Mouse (Mus musculus): ENCODE measurements around the gene Krtap4-7. TPM values are rescaled to one million over a fixed set of nuclear protein-coding genes. Genes with fewer than 3 reads are reported as not detected.
"Not testable (repeated sequence)": the region's sequence is repeated elsewhere in the genome, so short reads cannot be mapped to it uniquely, and the experiment has no call there.

Krtap4-7 gene
- polyA plus RNA-seq, 1 experiment: not detected

DNA sequence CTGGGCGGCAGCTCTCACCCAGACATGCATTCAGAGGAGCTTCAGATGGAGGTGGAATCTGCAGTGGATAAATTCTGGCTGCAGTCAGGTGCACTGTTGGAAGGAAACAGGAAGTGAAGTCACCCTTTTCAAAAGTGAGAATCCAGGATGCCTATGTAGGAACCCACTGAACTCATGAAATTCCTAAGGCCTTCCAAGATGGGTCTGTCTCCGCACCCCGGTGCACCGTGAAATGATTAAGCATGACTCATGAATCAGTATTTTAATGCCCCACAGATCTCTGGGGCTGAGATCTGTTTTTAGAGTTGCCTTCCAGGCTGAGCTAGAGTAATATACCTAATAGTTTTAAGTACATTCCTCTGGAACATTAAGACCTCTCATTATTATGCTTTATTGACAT, 15.4 kb upstream of the Krtap4-7 start:
- no peaks in the 10 kb centered on the region for H3K79me2 ChIP-seq (ENCODE audit: control insufficient read depth, insufficient read depth)
- H3K36me3 ChIP-seq (ENCODE audit: control insufficient read depth, insufficient read depth): no peaks in the 10 kb centered on the region
- H3ac ChIP-seq (ENCODE audit: control insufficient read depth, insufficient read length): no peak overlapping the region
- no peak overlapping the region for H3K4me2 ChIP-seq (ENCODE audit: low read depth)
- no peak for TF ChIP-seq POLR2AphosphoS2 (IDR thresholded peaks at IDR 0.05; ENCODE audit: insufficient read length, low read depth)
- TF ChIP-seq TCF12 (IDR thresholded peaks at IDR 0.05; ENCODE audit: insufficient read depth, poor library complexity, severe bottlenecking): no peak
- TF ChIP-seq MAX (IDR thresholded peaks at IDR 0.05; ENCODE audit: low read depth): no peak
- TF ChIP-seq REST (IDR thresholded peaks at IDR 0.05; ENCODE audit: insufficient read depth, insufficient read length): no peak
- no peak for TF ChIP-seq MYOG (IDR thresholded peaks at IDR 0.05; ENCODE audit: control insufficient read depth in 1 of 3, insufficient read depth in 1 of 3, insufficient read length in 2 of 3, low read depth in 2 of 3)
- no peak for TF ChIP-seq TCF3 (IDR thresholded peaks at IDR 0.05; ENCODE audit: insufficient read length, low read depth)
- TF ChIP-seq CEBPB (IDR thresholded peaks at IDR 0.05; ENCODE audit: insufficient read depth, poor library complexity, severe bottlenecking): no peak
- no peak for TF ChIP-seq USF1 (IDR thresholded peaks at IDR 0.05; ENCODE audit: low read depth)
- TF ChIP-seq E2F4 (IDR thresholded peaks at IDR 0.05; ENCODE audit: insufficient read depth): no peak
- TF ChIP-seq MYOD1 (IDR thresholded peaks at IDR 0.05; ENCODE audit: control insufficient read depth in 1 of 3, insufficient read length in 2 of 3, low read depth in 2 of 3): no peak
- H3K27me3 ChIP-seq (ENCODE audit: control insufficient read depth, insufficient read depth, insufficient read length): no peaks in the 10 kb centered on the region
- no peak overlapping the region for H3K4me3 ChIP-seq

DNA sequence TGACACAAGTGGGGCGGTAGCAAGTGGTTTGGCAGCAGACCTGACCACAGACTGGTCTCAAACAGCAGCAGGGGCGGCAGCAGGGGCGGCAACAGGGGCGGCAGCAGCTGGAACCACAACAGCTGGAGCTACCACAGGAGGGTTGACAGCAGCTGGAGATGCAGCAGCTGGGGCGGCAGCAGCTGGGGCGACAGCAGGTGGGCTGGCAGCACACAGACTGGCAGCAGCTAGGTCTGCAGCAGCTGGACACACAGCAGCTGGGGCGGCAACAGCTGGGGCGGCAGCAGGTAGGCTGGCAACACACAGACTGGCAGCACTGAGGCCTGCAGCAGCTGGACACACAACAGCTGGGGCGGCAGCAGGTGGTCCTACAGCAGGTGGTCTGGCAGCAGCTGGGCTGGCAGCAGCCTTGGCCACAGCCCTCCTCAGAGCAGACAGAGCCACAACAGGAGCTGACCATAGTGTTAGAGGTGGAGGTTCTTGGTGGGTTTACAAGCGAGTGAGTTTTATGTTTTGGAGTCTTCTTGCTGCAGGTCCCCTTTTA, 14.7 kb upstream of the Krtap4-7 start, which contains the start of gene Gm11563:
Gene Gm11563, minus strand, starts transcription at position 494 of the 544 bp plus-strand sequence.
- H3K27me3 ChIP-seq (ENCODE audit: control insufficient read depth, insufficient read depth, insufficient read length); H3K4me3 ChIP-seq; H3K79me2 ChIP-seq (ENCODE audit: control insufficient read depth, insufficient read depth); H3ac ChIP-seq (ENCODE audit: control insufficient read depth, insufficient read length); H3K4me2 ChIP-seq (ENCODE audit: low read depth); H3K36me3 ChIP-seq (ENCODE audit: control insufficient read depth, insufficient read depth): not testable (repeated sequence)
- TF ChIP-seq MYOD1 (IDR thresholded peaks at IDR 0.05; ENCODE audit: control insufficient read depth in 1 of 3, insufficient read length in 2 of 3, low read depth in 2 of 3): peak in 2 of 3 experiments; percentile 63 to 75
- TF ChIP-seq TCF12 (IDR thresholded peaks at IDR 0.05; ENCODE audit: insufficient read depth, poor library complexity, severe bottlenecking): peak; percentile 40
- TF ChIP-seq TCF3 (IDR thresholded peaks at IDR 0.05; ENCODE audit: insufficient read length, low read depth): peak; percentile 21
- TF ChIP-seq MYOG (IDR thresholded peaks at IDR 0.05; ENCODE audit: control insufficient read depth in 1 of 3, insufficient read depth in 1 of 3, insufficient read length in 2 of 3, low read depth in 2 of 3): peak in 1 of 3 experiments; percentile 67

DNA sequence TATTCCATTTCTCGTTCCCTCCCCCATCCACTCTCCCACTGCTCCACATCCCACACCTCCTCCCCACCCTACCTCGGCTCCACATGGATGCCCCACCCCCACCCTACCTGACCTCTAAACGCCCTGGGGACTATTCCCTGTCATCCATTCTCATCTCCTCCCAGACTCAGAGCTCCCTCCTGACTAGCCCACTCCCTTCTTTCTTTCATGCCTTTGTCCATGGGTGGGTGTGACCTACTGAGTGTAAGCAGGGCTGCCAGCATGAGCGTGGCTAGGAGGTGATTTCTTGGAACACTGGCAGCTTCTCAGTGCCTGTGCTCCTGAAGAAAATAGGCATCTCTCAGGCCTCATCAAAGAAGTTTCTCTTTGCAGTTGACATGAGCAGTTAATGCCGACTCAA, 13.2 kb upstream of the Krtap4-7 start:
- Histone ChIP-seq H3K36me3 (ENCODE audit: control insufficient read depth, insufficient read depth) (no peaks in the 10 kb centered on the region), H3ac (ENCODE audit: control insufficient read depth, insufficient read length) (no peak overlapping the region), H3K27me3 (ENCODE audit: control insufficient read depth, insufficient read depth, insufficient read length) (no peaks in the 10 kb centered on the region), H3K4me3 (no peak overlapping the region), H3K4me2 (ENCODE audit: low read depth) (no peak overlapping the region), H3K79me2 (ENCODE audit: control insufficient read depth, insufficient read depth) (no peaks in the 10 kb centered on the region)
- TF ChIP-seq TCF3 (IDR thresholded peaks at IDR 0.05; ENCODE audit: insufficient read length, low read depth): no peak
- TF ChIP-seq MAX (IDR thresholded peaks at IDR 0.05; ENCODE audit: low read depth): no peak
- no peak for TF ChIP-seq TCF12 (IDR thresholded peaks at IDR 0.05; ENCODE audit: insufficient read depth, poor library complexity, severe bottlenecking)
- no peak for TF ChIP-seq MYOD1 (IDR thresholded peaks at IDR 0.05; ENCODE audit: control insufficient read depth in 1 of 3, insufficient read length in 2 of 3, low read depth in 2 of 3)
- no peak for TF ChIP-seq MYOG (IDR thresholded peaks at IDR 0.05; ENCODE audit: control insufficient read depth in 1 of 3, insufficient read depth in 1 of 3, insufficient read length in 2 of 3, low read depth in 2 of 3)
- TF ChIP-seq REST (IDR thresholded peaks at IDR 0.05; ENCODE audit: insufficient read depth, insufficient read length): no peak
- no peak for TF ChIP-seq POLR2AphosphoS2 (IDR thresholded peaks at IDR 0.05; ENCODE audit: insufficient read length, low read depth)
- TF ChIP-seq SRF (IDR thresholded peaks at IDR 0.05; ENCODE audit: control insufficient read depth, insufficient read length, low read depth): no peak
- TF ChIP-seq POLR2A (IDR thresholded peaks at IDR 0.05; ENCODE audit: insufficient read length, low read depth): no peak
- TF ChIP-seq USF1 (IDR thresholded peaks at IDR 0.05; ENCODE audit: low read depth): no peak
- no peak for TF ChIP-seq E2F4 (IDR thresholded peaks at IDR 0.05; ENCODE audit: insufficient read depth)
- no peak for TF ChIP-seq CEBPB (IDR thresholded peaks at IDR 0.05; ENCODE audit: insufficient read depth, poor library complexity, severe bottlenecking)

GRCm38 (mm10) chr11:99650136-99650535, 6.2 kb upstream of the Krtap4-7 start, which contains the start of gene Gm11555:
Gene Gm11555, minus strand, starts transcription at chr11:99650236.
- no peaks in the 10 kb centered on the region for H3K27me3 ChIP-seq (ENCODE audit: control insufficient read depth, insufficient read depth, insufficient read length)
- no peak within 1 kb of the TSS for H3K4me3 ChIP-seq
- no peak within 1 kb of the TSS for H3ac ChIP-seq (ENCODE audit: control insufficient read depth, insufficient read length)
- H3K36me3 ChIP-seq (ENCODE audit: control insufficient read depth, insufficient read depth): no peaks in the 10 kb centered on the region
- TF ChIP-seq CEBPB (IDR thresholded peaks at IDR 0.05; ENCODE audit: insufficient read depth, poor library complexity, severe bottlenecking) (no peak), POLR2A (IDR thresholded peaks at IDR 0.05; ENCODE audit: insufficient read length, low read depth) (no peak), POLR2AphosphoS2 (IDR thresholded peaks at IDR 0.05; ENCODE audit: insufficient read length, low read depth) (no peak), REST (IDR thresholded peaks at IDR 0.05; ENCODE audit: insufficient read depth, insufficient read length) (no peak), TCF3 (IDR thresholded peaks at IDR 0.05; ENCODE audit: insufficient read length, low read depth) (no peak), TCF12 (IDR thresholded peaks at IDR 0.05; ENCODE audit: insufficient read depth, poor library complexity, severe bottlenecking) (no peak), MYOD1 (IDR thresholded peaks at IDR 0.05; ENCODE audit: control insufficient read depth in 1 of 3, insufficient read length in 2 of 3, low read depth in 2 of 3) (no peak), MAX (IDR thresholded peaks at IDR 0.05; ENCODE audit: low read depth) (no peak), USF1 (IDR thresholded peaks at IDR 0.05; ENCODE audit: low read depth) (no peak), SRF (IDR thresholded peaks at IDR 0.05; ENCODE audit: control insufficient read depth, insufficient read length, low read depth) (no peak), E2F4 (IDR thresholded peaks at IDR 0.05; ENCODE audit: insufficient read depth) (no peak), MYOG (IDR thresholded peaks at IDR 0.05; ENCODE audit: control insufficient read depth in 1 of 3, insufficient read depth in 1 of 3, insufficient read length in 2 of 3, low read depth in 2 of 3) (no peak)
- H3K79me2 ChIP-seq (ENCODE audit: control insufficient read depth, insufficient read depth): no peaks in the 10 kb centered on the region
- no peak within 1 kb of the TSS for H3K4me2 ChIP-seq (ENCODE audit: low read depth)

All from myocyte (in vitro differentiated cells).